Mouse (Mus musculus) cerebellum, postnatal 10 days (tissue): Measurements from ENCODE around the gene Gm525.

Source experiments
- DNase-seq, 2 experiments: peaks; one replicate each; pipeline ENCODE4 v3.0.0; 2021; ENCODE audit warnings: mixed read lengths in 2 of 2

The Gm525 gene

DNA sequence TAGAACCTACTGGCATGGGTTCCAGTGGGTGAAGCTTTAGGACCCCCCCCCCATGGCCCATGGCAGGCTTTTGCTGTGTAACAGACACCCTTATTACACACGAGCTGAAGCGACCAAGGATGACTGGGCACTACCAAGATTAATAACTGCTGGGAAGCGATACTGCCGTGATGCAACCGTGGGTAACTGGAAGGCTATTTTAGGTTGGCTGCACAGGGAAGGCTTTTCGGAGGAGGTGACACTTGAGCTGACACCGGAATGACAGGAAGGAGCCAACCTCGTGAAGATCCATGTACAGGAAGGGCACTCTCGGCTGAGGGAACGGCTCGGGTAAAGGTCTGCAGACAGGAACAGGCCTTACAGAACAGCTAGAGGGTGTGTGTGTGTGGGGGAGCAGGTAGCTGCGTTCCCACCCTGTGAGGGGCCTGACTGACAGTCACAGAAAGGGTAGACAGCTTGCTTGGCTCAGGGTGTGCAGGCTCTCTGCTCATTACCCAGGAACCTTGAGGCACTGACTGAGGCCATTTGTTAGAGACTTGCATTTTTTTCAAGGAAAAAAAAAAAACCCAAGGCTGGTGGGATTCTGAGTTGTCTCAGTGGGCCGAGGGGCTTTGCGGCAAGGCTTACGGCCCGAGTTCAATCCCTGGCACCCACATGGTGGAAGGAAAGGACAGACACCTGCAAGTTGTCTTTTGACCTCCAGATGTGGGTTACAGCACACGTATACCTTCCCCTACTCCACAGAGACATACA, 24.6 kb downstream of the Gm525 start:
- DNase-seq = no peak

DNA sequence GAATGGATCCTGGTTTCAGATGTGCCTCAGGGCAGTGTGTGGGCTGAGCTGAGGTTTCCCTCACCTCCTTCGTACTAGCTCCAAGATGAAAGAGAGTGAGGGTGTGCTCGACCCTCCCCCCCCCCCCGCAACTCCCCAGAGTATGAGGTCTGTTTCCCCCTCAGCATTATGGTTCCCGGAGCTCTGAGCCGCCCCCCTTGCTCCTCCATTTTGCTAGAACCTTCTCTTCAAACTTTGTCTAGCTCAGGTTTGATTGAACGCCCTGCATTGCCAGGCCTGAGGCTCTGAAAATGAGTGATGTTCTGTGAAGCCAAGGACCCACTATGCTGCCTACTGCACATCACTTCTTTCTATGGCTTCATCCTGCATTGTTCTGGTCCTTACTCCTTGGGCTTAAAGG, 25.3 kb downstream of the Gm525 start:
- DNase-seq = no peak

DNA sequence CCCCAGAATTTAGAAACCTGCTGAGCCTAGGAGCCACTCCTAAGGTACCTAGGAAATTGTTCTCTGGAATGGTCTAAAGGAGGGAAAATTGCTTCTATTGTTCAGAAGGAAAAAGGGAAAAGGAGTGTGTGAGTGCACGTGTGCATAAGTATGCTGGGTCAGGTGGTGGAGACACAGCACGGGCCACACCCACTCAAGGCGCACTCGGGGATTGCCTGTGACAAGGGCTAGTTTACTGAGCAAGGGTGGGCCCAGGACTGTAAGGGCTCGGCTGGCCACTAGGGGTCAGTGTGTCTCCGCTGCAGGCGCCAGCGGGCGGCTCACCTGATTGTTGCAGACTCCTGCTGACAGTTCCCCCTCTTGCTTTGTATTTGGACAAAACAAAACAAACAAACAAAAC, 26.8 kb downstream of the Gm525 start:
- DNase-seq = peak; percentile 93 to 95

GRCm38 (mm10) chr11:89100826-89101321, 27.2 kb downstream of the Gm525 start:
- peak; percentile 31 to 54 for DNase-seq

GRCm38 (mm10) chr11:89103166-89103565, 29.5 kb downstream of the Gm525 start:
- no peak for DNase-seq

DNA sequence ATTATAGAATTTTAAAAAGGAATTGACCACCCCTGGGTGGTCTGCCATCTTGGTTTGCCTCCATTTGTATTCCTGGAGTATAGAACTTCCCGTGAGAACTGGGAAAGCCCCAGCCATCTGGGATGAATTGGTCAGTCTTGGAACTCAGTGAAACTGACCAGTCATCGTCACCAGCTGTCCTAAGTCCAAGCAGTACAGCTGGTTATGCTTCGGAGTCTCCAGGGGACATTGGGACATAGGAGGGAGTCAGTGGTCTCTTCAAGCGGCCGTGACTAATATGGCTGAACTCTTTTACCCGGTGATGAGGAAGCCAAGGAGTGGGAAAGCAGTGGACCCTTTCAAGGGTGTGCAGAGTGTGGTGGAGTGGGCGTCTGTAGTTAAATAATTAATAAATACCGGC, 31.6 kb downstream of the Gm525 start:
- DNase-seq = no peak

DNA sequence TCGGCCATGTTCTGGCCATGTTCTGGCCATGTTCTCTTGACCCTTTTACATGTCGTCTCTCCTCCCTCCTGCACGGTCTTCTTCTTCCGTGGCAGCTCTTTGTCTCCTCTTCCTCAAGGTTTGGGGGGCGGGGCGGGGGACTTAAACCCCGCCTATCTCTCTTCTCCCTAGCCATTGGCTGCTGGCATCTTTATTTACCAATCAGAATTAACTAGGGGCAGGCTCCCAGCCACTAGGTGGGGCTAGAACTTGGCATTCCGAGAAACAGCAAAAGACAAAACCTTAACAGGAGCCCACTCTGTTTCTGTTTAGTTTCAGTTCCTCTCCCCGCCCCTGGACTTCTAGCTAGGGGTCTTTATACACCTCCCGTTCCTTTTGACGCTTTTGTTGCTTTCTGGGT, 32.2 kb downstream of the Gm525 start:
- DNase-seq = no peak

- DNase-seq = no peak
Measured at GRCm38 (mm10) chr11:89107180-89107807, 33.7 kb downstream of the Gm525 start.

- DNase-seq = peak in 1 of 2 experiments; percentile 9
Measured at GRCm38 (mm10) chr11:89124411-89124810, 50.8 kb downstream of the Gm525 start.

DNA sequence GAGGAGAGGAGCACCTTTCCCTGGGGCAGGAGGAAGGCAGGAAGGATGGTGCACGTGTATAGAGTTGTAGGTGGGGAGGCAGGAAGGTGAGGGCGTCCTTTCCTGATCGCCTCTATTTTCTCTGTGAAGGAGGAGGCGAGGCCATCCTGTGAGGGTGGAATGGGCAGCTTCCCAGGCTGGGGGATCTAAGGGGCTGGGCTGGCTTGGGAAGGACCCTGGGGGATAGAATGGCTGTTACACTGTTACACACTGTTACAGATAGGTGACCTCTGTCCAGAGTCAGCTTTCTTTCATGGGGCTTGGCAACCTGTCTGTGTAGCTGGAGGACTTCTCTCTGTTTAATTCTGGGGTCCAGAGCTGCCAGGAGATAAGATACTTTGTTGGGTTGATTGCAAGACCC, 57.2 kb downstream of the Gm525 start:
- no peak for DNase-seq

GRCm38 (mm10) chr11:89132406-89132805, 58.8 kb downstream of the Gm525 start:
- peak; percentile 53 to 70 for DNase-seq

- no peak for DNase-seq
Measured at GRCm38 (mm10) chr11:89134211-89134610, 60.6 kb downstream of the Gm525 start.

DNA sequence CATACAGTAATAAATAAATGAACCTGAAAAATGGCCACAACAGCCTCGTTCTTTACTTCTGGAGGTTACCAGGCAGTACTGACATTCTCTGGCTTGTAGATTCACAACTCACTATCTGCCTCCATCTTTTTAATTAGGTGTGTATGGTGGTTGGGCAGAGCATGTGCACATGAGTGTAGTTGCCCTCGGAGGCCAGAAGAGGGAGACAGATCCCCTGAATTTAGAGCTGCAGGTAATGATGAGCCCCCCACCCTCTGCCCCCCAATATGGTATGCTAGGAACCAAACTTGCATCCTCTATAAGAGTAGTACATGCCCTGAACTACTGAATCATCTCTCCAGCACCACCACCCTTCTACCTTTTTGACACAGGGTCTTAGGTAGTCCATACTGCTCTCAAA, 64.3 kb downstream of the Gm525 start:
- no peak for DNase-seq
